Mouse (Mus musculus) lung, adult 2 months (tissue): Measurements from ENCODE around the gene Klhdc7a. TPM values are rescaled to one million over a fixed set of nuclear protein-coding genes. Genes with fewer than 3 reads are reported as not detected.
"Not testable (repeated sequence)": the region's sequence is repeated elsewhere in the genome, so short reads cannot be mapped to it uniquely, and the experiment has no call there.

Source experiments
- DNase-seq: peaks from one replicate; pipeline ENCODE4 v3.0.0; 2022
- H3K4me1 ChIP-seq: fragments of 200-500 bp; 2 replicates; pipeline ENCODE4 v1.6.1; 2011; ENCODE audit warnings: low read length; ENCODE audit not compliant: control insufficient read depth, insufficient read depth
- H3K4me3 ChIP-seq: fragments of 200-500 bp; replicated peaks from 2 replicates; pipeline ENCODE3; 2011; ENCODE audit warnings: low read depth, mild to moderate bottlenecking, control low read depth, low read length; ENCODE audit errors: extremely low read depth
- CTCF ChIP-seq: fragments of 200-500 bp; IDR thresholded peaks from 2 replicates; pipeline ENCODE4 v1.5.1; 2011; ENCODE audit warnings: mild to moderate bottlenecking, low read length, control low read depth; ENCODE audit not compliant: insufficient read depth
- POLR2A ChIP-seq: fragments of 200-500 bp; IDR thresholded peaks from 2 replicates; pipeline ENCODE4 v1.6.1; 2011; ENCODE audit warnings: low read depth, mild to moderate bottlenecking, control low read depth, low read length, borderline replicate concordance; ENCODE audit errors: extremely low read depth
- WGBS: fragments of 180-500 bp; shearing (Covaris S2); methylation state at CpG from one replicate; pipeline ENCODE4 v1.1.7; 2018; 5-methylcytosine and 5-hydroxymethylcytosine counted together
- polyA plus RNA-seq: library from polyadenylated mRNA; depleted of rRNA; stranded (reverse); fragments of >200 nt; gene quantifications from 2 replicates; pipeline ENCODE4 v1.2.3, GENCODE M21; 2012

The Klhdc7a gene
- polyA plus RNA-seq, 1 experiment = 7.8 TPM

GRCm38 (mm10) chr4:139961816-139962215 is 6.0 kb downstream of the Klhdc7a start:
- Histone ChIP-seq H3K4me1 (no peaks in the 10 kb centered on the region), H3K4me3 (no peak overlapping the region)
- no peak for DNase-seq
- no peak for TF ChIP-seq CTCF
- TF ChIP-seq POLR2A = no peak
- 85% methylated on average over 8 of the region's 8 CpGs for WGBS

DNA sequence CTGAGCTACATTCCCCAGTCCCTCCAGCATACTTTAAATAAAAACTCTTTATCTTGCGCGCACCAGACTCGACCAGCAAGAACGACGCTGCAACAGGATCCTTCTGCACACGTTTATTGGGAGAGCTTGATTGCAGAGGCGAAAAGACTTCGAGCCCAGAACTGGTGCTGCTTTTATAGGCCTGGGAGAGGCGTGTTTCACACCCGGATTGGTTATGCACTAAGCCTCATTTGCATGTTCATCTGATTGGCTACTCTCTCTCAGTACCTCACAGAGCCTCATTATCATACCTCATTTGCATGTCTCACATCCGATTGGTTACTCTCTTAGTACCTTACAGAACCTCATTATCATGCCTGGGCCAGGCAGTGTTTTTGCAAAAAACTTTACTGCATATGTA is 6.5 kb downstream of the Klhdc7a start:
- DNase-seq, H3K4me1 ChIP-seq, H3K4me3 ChIP-seq: not testable (repeated sequence)
- WGBS = 85% methylated on average over 11 of the region's 11 CpGs

DNA sequence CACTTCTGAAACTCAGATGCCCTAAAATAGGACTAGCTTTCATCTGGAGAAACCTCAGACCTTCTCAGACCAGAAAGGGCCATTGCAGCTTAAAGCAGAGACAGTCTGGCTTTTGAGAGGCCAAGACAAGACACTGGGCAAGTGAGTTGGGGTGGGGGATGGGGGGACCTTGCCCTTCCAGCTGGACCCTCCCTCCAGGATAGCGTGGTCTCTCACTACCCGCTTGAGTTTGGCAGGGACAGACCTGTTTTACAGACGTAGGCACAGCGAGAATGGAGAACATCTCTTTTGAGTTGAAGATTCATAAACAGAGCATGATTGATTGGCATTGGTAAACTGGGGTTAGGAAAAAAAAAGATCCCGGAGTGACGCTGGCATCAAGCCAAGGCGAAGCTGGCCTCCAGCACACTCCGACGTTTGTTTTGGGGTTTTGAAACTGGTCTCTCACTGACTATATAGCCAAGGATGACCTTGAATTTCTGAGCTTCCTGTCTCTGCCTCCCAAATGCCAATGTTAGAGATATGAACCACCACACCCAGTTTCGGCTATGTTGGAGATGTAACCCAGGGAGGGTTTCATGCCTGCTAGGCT is 7.0 kb downstream of the Klhdc7a start:
- no peak for TF ChIP-seq CTCF
- no peak for TF ChIP-seq POLR2A
- no peak for DNase-seq
- 51% methylated on average over 10 of the region's 10 CpGs for WGBS
- H3K4me3 ChIP-seq = no peak overlapping the region
- no peaks in the 10 kb centered on the region for H3K4me1 ChIP-seq

DNA sequence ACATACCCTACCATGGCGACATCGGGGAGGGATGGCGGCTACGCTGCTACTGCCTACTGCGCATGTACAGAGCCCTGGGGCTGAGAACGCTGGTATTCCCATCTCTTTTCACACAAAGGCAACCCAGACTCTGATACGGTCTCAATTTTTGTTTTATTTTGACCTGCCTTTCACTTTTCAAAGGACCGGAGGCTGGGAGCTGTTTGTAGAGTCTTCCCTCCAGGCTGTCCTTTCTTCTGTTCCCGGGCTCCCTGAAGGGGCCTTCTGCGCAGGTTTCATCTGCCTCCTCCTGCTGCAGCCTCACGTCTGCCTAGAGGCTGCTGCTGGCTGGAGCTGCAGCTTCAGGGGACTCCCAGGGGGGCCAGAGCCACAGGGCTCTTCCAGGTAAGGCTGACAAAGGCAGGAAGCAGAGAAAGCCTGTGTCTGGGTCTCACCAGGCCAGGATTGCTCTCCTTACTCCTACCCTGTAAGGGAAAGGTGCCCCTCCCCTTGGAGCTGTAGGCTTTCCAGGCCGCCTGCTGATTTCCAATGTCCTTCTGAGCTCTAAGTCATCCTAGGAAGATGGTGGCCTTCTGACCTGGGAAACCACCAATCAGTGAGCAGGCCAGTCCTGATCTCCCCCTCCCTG is 7.6 kb downstream of the Klhdc7a start:
- no peaks in the 10 kb centered on the region for H3K4me1 ChIP-seq
- 87% methylated on average over 12 of the region's 12 CpGs for WGBS
- DNase-seq = no peak
- no peak for TF ChIP-seq POLR2A
- TF ChIP-seq CTCF = no peak
- H3K4me3 ChIP-seq = no peak overlapping the region

DNA sequence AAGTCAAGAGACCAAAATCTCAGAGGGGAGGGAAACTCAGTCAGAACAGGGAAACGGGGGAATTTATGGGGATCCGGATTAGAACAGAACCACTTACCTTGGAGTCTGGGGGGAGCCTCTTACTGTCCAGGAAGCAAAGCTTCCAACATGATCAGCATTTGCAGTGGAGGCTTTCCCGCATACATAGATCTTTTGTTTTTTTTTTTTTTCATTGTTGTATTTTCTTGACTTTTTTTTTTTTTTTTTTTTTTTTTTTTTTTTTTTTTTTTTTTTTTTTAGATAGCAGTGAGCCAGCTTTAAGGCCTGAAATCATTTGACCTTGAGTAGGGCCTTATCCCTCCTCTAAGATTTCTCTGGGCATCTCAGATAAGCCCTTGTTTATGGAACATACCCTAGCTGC is 8.6 kb downstream of the Klhdc7a start:
- no peak overlapping the region for H3K4me3 ChIP-seq
- WGBS = 91% methylated on average over 3 of the region's 3 CpGs
- DNase-seq = no peak
- TF ChIP-seq POLR2A = no peak
- no peak for TF ChIP-seq CTCF
- no peaks in the 10 kb centered on the region for H3K4me1 ChIP-seq

DNA sequence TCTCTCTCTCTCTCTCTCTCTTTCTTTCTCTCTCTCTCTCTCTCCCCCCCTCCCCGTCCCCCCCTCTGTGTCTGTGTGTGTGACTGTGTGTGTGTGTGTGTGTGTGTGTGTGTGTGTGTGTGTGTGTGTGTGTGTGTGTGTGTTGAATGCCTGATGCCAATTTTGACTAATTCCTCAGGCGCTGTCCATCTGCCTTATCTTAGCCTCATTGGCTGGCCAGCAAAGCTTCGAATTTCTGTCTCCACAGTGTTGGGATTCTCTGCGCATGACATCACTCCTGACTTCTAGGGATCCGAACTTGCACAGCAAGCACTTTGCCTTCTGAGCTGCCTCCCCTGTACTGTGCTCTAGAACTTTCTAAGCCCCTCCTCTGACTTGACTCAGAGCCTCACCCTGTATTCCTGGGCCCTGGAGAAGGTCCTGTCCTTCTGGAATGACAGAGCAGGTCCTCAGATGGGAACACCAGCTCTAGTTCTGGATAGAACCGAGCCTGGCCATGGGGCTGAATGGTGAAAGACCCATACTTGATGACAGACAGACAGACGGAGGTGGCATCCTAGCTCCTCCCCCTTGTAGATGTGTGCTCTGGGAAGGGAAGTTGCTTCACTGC is 16.8 kb downstream of the Klhdc7a start:
- WGBS = 48% methylated on average over 6 of the region's 7 CpGs
- no peak for DNase-seq
- TF ChIP-seq POLR2A = no peak
- TF ChIP-seq CTCF = no peak
- no peaks in the 10 kb centered on the region for H3K4me1 ChIP-seq
- H3K4me3 ChIP-seq = no peak overlapping the region

DNA sequence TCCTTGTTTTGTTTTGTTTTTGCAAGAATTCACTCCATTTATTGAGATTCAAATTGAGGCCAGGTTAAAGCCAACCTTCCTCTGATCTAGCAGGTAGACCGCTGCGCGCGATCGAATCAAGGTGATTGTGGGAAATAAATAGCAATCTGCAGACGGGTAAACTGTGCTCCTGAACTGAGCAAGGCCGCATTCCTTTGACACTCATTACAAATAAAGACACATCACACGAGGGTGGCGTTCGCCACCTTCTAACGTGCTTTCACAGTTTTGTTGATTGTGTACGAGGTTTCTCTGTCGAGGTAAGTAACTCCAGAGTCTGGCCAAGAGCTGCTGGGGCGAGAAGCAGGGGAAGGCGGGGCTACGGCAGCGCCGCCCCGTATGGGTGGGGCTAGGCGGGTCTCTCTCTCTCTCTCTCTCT is 17.4 kb downstream of the Klhdc7a start:
- DNase-seq = peak; percentile 33
- TF ChIP-seq CTCF (no peak), POLR2A (no peak)
- WGBS = 2% methylated on average over 20 of the region's 20 CpGs
- Histone ChIP-seq H3K4me3 (peak overlapping the region; percentile 13), H3K4me1 (no peaks in the 10 kb centered on the region)

DNA sequence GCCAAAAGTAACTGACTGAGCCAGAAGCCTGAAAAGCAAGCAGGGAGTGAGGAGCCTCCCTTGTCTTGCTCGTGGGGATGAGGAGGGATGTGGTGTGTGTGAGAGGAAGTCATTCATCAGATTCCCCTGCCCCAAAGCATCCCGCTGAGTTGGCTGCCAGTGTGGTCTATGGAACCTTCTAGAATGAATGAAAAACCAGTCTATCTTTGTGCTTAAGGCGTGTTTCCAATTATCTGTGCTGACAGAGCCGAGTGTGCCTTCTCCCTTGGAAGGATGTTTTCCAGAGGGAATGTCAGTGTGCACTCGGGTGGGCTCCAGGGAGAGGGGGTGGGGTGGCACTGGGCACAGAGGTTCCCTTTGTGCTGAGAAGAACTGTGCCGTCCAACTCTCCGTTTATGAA is 19.2 kb downstream of the Klhdc7a start:
- no peak for TF ChIP-seq POLR2A
- no peak for TF ChIP-seq CTCF
- H3K4me1 ChIP-seq = no peaks in the 10 kb centered on the region
- no peak overlapping the region for H3K4me3 ChIP-seq
- DNase-seq = no peak
- 27% methylated on average over 7 of the region's 7 CpGs for WGBS

- Histone ChIP-seq H3K4me1 (no peaks in the 10 kb centered on the region), H3K4me3 (no peak overlapping the region)
- WGBS = 94% methylated on average over 2 of the region's 2 CpGs
Measured at GRCm38 (mm10) chr4:139947341-139947740, 20.5 kb downstream of the Klhdc7a start.

GRCm38 (mm10) chr4:139941831-139942230 is 26.0 kb downstream of the Klhdc7a start:
- TF ChIP-seq CTCF (no peak), POLR2A (no peak)
- H3K4me3 ChIP-seq = no peak overlapping the region
- DNase-seq = no peak
- H3K4me1 ChIP-seq = no peaks in the 10 kb centered on the region
- WGBS = 74% methylated on average over 2 of the region's 2 CpGs

More at GRCm38 (mm10) chr4:139947341-139947740, 20.5 kb downstream of the Klhdc7a start:
- DNase-seq = no peak
- TF ChIP-seq CTCF (0 out of 2 replicates have a peak, but pooled peaks have one; percentile 4), POLR2A (no peak)

- no peak for DNase-seq
- no peak for TF ChIP-seq POLR2A
- TF ChIP-seq CTCF = no peak
- Histone ChIP-seq H3K4me3 (no peak overlapping the region), H3K4me1 (no peaks in the 10 kb centered on the region)
- WGBS = 71% methylated on average over 3 of the region's 3 CpGs
Measured at GRCm38 (mm10) chr4:139935557-139935956, 32.3 kb downstream of the Klhdc7a start.
